ENCODE assay signal across 9 mouse cellular contexts in the genomic region with DNA sequence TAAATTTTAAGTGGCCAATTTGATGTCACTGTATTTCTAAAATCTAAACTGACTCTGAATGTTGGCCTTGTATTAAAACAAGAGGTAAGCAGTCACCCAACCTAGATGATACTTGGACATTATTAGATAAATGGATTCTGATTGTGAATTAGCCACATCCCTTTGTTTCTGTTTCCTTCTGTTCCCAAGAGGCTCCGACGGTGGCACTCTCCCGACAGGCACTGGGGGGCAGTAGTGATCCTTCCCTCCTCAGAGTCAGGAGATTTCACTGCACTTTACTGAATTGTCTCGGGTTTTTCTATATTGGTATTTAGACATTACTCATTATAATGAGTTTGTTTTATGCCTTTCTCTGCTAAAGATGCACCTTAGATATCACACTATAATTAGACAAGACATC.
A peak's percentile ranks its signal among the peaks of the same experiment; 100 is the strongest.
DNase-seq lines count a peak whose midpoint lies in the region; ATAC-seq and TF ChIP-seq lines count a peak whose summit lies in the region.
"Had no signal": no experiment of that assay in that cellular context is flagged by ENCODE, and none has a peak within 500 bp of the region (broad histone marks: within the 10 kb centered on the region; RNA-seq: fewer than 3 reads in every experiment).

No protein-coding gene starts in this region.

- H3K4me2 ChIP-seq in liver, embryonic 12.5 days: no peak overlapping the region
- no peak overlapping the region for H3K4me2 ChIP-seq in embryonic facial prominence, embryonic 14.5 days (ENCODE audit: low read depth, low read length)
- H3K4me2 ChIP-seq in midbrain, embryonic 12.5 days (replicated peaks): no peak overlapping the region
- H3K4me2 ChIP-seq: embryonic facial prominence, embryonic 15.5 days had no signal

- no peaks in the 10 kb centered on the region for H3K36me3 ChIP-seq in liver, adult 2 months (ENCODE audit: control insufficient read depth, insufficient read depth, low read length)
- H3K36me3 ChIP-seq in liver, embryonic 12.5 days: no peaks in the 10 kb centered on the region
- no peaks in the 10 kb centered on the region for H3K36me3 ChIP-seq in embryonic facial prominence, embryonic 14.5 days (ENCODE audit: control insufficient read depth, insufficient read depth, low read length)
- no peaks in the 10 kb centered on the region for H3K36me3 ChIP-seq in midbrain, embryonic 12.5 days
- H3K36me3 ChIP-seq: embryonic facial prominence, embryonic 15.5 days had no signal

- WGBS in liver, adult 2 months: 6% methylated on average over 4 of the region's 4 CpGs
- 5% methylated on average over 4 of the region's 4 CpGs for WGBS in liver, embryonic 12.5 days (ENCODE audit: insufficient replicate concordance)
- WGBS in embryonic facial prominence, embryonic 14.5 days: 4% methylated on average over 4 of the region's 4 CpGs
- 4% methylated on average over 4 of the region's 4 CpGs for WGBS in midbrain, embryonic 12.5 days

- H3K9ac ChIP-seq in liver, adult 2 months (ENCODE audit: low read depth, low read length): no peak overlapping the region
- H3K9ac ChIP-seq in liver, embryonic 12.5 days: no peak overlapping the region
- H3K9ac ChIP-seq in embryonic facial prominence, embryonic 14.5 days (ENCODE audit: low read depth, low read length): no peak overlapping the region
- no peak overlapping the region for H3K9ac ChIP-seq in midbrain, embryonic 12.5 days (replicated peaks)
- H3K9ac ChIP-seq: embryonic facial prominence, embryonic 15.5 days had no signal

- H3K4me3 ChIP-seq in liver, adult 2 months (ENCODE audit: insufficient read depth, low read depth, low read length): no peak overlapping the region
- H3K4me3 ChIP-seq in liver, embryonic 12.5 days: no peak overlapping the region
- no peak overlapping the region for H3K4me3 ChIP-seq in embryonic facial prominence, embryonic 14.5 days (ENCODE audit: low read depth, low read length)
- H3K4me3 ChIP-seq in midbrain, embryonic 12.5 days: no peak overlapping the region
- H3K4me3 ChIP-seq: embryonic facial prominence, embryonic 15.5 days had no signal

- TF ChIP-seq POLR2A in liver, adult 2 months (IDR thresholded peaks at IDR 0.05; ENCODE audit: extremely low read depth, insufficient read depth, low read length): no peak

- DNase-seq in liver, adult 2 months (ENCODE audit: extremely low read depth, low read depth, low spot score): peak; percentile 9
- DNase-seq in ZHBTc4 (ENCODE audit: low read depth, low spot score): peak; percentile 72
- peak; percentile 53 for DNase-seq in embryonic facial prominence, embryonic 14.5 days (ENCODE audit: low spot score)
- DNase-seq in kidney, postnatal 14 days: peak; percentile 33
- no peak for DNase-seq in natural killer cell, adult 2 months (ENCODE audit: low spot score in 2 of 2)
- no peak for DNase-seq in spleen, postnatal 14 days (ENCODE audit: low spot score in 2 of 2)

- no peaks in the 10 kb centered on the region for H3K9me3 ChIP-seq in liver, embryonic 12.5 days (replicated peaks)
- no peaks in the 10 kb centered on the region for H3K9me3 ChIP-seq in embryonic facial prominence, embryonic 14.5 days (ENCODE audit: control insufficient read depth, low read length)
- 0 out of 2 replicates have a peak, but pooled peaks cover 4% of the 10 kb centered on the region for H3K9me3 ChIP-seq in midbrain, embryonic 12.5 days
- H3K9me3 ChIP-seq: embryonic facial prominence, embryonic 15.5 days had no signal

- TF ChIP-seq CTCF in liver, adult 2 months (IDR thresholded peaks at IDR 0.05; ENCODE audit: low read depth, low read length): peak; percentile 69

- no peaks in the 10 kb centered on the region for H3K4me1 ChIP-seq in liver, adult 2 months (ENCODE audit: control insufficient read depth, insufficient read depth, low read length)
- H3K4me1 ChIP-seq in liver, embryonic 12.5 days: no peaks in the 10 kb centered on the region
- no peaks in the 10 kb centered on the region for H3K4me1 ChIP-seq in embryonic facial prominence, embryonic 14.5 days (ENCODE audit: control insufficient read depth, insufficient read depth, low read length)
- H3K4me1 ChIP-seq in midbrain, embryonic 12.5 days: no peaks in the 10 kb centered on the region
- H3K4me1 ChIP-seq: embryonic facial prominence, embryonic 15.5 days had no signal

- no peak for ATAC-seq in liver, embryonic 12.5 days
- no peak for ATAC-seq in embryonic facial prominence, embryonic 14.5 days (ENCODE audit: low read depth)
- ATAC-seq in midbrain, embryonic 12.5 days (ENCODE audit: low FRiP score, low read depth): peak; percentile 86

- H3K27ac ChIP-seq in liver, adult 2 months (replicated peaks; ENCODE audit: insufficient read depth, low read depth, low read length): no peak overlapping the region
- no peak overlapping the region for H3K27ac ChIP-seq in liver, embryonic 12.5 days
- no peak overlapping the region for H3K27ac ChIP-seq in embryonic facial prominence, embryonic 14.5 days (replicated peaks; ENCODE audit: low read depth, low read length)
- H3K27ac ChIP-seq in midbrain, embryonic 12.5 days (replicated peaks): no peak overlapping the region
- H3K27ac ChIP-seq: embryonic facial prominence, embryonic 15.5 days had no signal

- H3K27me3 ChIP-seq in liver, adult 2 months (ENCODE audit: control insufficient read depth, insufficient read depth, low read length): no peaks in the 10 kb centered on the region
- H3K27me3 ChIP-seq in liver, embryonic 12.5 days (replicated peaks): no peaks in the 10 kb centered on the region
- no peaks in the 10 kb centered on the region for H3K27me3 ChIP-seq in embryonic facial prominence, embryonic 14.5 days (replicated peaks; ENCODE audit: control insufficient read depth, insufficient read depth, low read length)
- no peaks in the 10 kb centered on the region for H3K27me3 ChIP-seq in midbrain, embryonic 12.5 days
- H3K27me3 ChIP-seq: embryonic facial prominence, embryonic 15.5 days had no signal

- no peaks in the 10 kb centered on the region for H3K79me2 ChIP-seq in liver, adult 2 months (ENCODE audit: control insufficient read depth, insufficient read depth, low read length)

Comparison
In these comparisons a context has a peak if more than half of its experiments do, and no peak if none do; other contexts are left out.
1. DNase-seq: peak in liver, adult 2 months (single experiment), ZHBTc4 (single experiment), embryonic facial prominence, embryonic 14.5 days (single experiment) and kidney, postnatal 14 days (single experiment); none in natural killer cell, adult 2 months (0 of 2) and spleen, postnatal 14 days (0 of 2).